Mouse (Mus musculus): ENCODE measurements at regions not wholly inside any gene's neighbourhood (a gene's known extent, or its start where the extent isn't known, plus 50 kb on each side); places are given as distances from the start of the nearest gene placed in this dataset.

DNA sequence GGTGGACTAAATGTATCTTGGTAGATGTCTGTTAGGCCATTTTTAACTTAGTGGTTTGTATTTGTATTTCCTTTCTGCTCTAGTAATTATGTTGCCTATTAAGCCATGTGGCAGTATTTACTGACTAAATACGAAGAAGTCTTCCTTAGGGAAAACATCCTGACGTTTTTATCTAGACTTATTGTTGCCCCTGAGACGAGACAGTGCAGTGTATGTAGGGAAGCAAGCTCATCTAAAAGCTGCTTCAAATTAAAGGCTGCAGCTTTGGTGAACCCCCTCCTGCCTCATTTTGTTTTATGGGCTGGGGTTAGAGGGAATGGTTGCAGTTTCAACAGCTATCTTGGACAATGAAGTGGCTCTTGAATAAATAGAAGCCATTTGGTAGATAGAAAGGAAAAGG is 54.6 kb upstream of the C1galt1 start:
- TF ChIP-seq POLR2A (IDR thresholded peaks at IDR 0.05; ENCODE audit: control insufficient read depth in 1 of 2, insufficient read depth in 1 of 2, low read depth in 1 of 2, low read length in 2 of 2, poor library complexity in 1 of 2) (no peak), UBTF (IDR thresholded peaks at IDR 0.05; ENCODE audit: borderline replicate concordance, insufficient read depth, low read depth, low read length) (no peak), CHD1 (IDR thresholded peaks at IDR 0.05; ENCODE audit: low read depth, low read length) (no peak), POLR2AphosphoS5 (IDR thresholded peaks at IDR 0.05; ENCODE audit: borderline replicate concordance, low read depth, low read length) (no peak), EP300 (IDR thresholded peaks at IDR 0.05; ENCODE audit: low read depth in 1 of 2, low read length in 2 of 2) (no peak), RCOR1 (IDR thresholded peaks at IDR 0.05; ENCODE audit: low read depth, low read length) (no peak), ELF1 (IDR thresholded peaks at IDR 0.05; ENCODE audit: low read depth, low read length) (no peak), CTCF (IDR thresholded peaks at IDR 0.05 in 2 of 3, conservative IDR thresholded peaks at IDR 0.05 in 1 of 3; ENCODE audit: control insufficient read depth in 1 of 3, insufficient read depth in 1 of 3, low read depth in 2 of 3, low read length in 3 of 3, poor library complexity in 1 of 3, severe bottlenecking in 1 of 3) (no peak), ZKSCAN1 (IDR thresholded peaks at IDR 0.05; ENCODE audit: low read depth, low read length) (no peak), MYC (IDR thresholded peaks at IDR 0.05; ENCODE audit: low read depth, low read length) (no peak), MAX (IDR thresholded peaks at IDR 0.05; ENCODE audit: low read length) (no peak), GABPA (IDR thresholded peaks at IDR 0.05; ENCODE audit: low read depth, low read length) (no peak)
